Mouse (Mus musculus) myocyte (in vitro differentiated cells): Measurements from ENCODE around the gene Ambp. TPM values are rescaled to one million over a fixed set of nuclear protein-coding genes. Genes with fewer than 3 reads are reported as not detected.

Source experiments
- H3K27me3 ChIP-seq: one replicate; pipeline ENCODE4 v1.6.1; 2011; ENCODE audit not compliant: control insufficient read depth, insufficient read depth, insufficient read length
- H3K36me3 ChIP-seq: one replicate; pipeline ENCODE4 v1.6.1; 2011; ENCODE audit not compliant: control insufficient read depth, insufficient read depth
- H3K4me2 ChIP-seq: one replicate; pipeline ENCODE4 v1.6.1; 2011; ENCODE audit warnings: low read depth, control low read depth
- H3K4me3 ChIP-seq: one replicate; pipeline ENCODE4 v1.5.1; 2011; ENCODE audit warnings: mild to moderate bottlenecking, control low read depth, moderate library complexity
- H3K79me2 ChIP-seq: one replicate; pipeline ENCODE4 v1.6.1; 2011; ENCODE audit not compliant: control insufficient read depth, insufficient read depth
- H3ac ChIP-seq: one replicate; pipeline ENCODE4 v1.6.1; 2011; ENCODE audit not compliant: control insufficient read depth, insufficient read length
- CEBPB ChIP-seq: IDR thresholded peaks from 2 replicates; pipeline ENCODE4 v1.6.1; 2011; ENCODE audit warnings: mild to moderate bottlenecking, moderate library complexity; ENCODE audit not compliant: poor library complexity, insufficient read depth, severe bottlenecking
- E2F4 ChIP-seq: IDR thresholded peaks from one replicate; pipeline ENCODE4 v1.6.1; 2011; ENCODE audit warnings: mild to moderate bottlenecking, control low read depth, moderate library complexity; ENCODE audit not compliant: insufficient read depth
- MAX ChIP-seq: IDR thresholded peaks from one replicate; pipeline ENCODE4 v1.6.1; 2011; ENCODE audit warnings: low read depth, mild to moderate bottlenecking, control low read depth
- MYOD1 ChIP-seq, 3 experiments: IDR thresholded peaks; one replicate each; pipeline ENCODE4 v1.6.1; 2011; ENCODE audit warnings: control low read depth in 2 of 3, low read depth in 2 of 3, mild to moderate bottlenecking in 2 of 3, moderate library complexity in 1 of 3; ENCODE audit not compliant: insufficient read length in 2 of 3, control insufficient read depth in 1 of 3
- MYOG ChIP-seq, 3 experiments: IDR thresholded peaks; one replicate each; pipeline ENCODE4 v1.6.1; 2011; ENCODE audit warnings: control low read depth in 2 of 3, low read depth in 2 of 3, mild to moderate bottlenecking in 2 of 3; ENCODE audit not compliant: insufficient read length in 2 of 3, control insufficient read depth in 1 of 3, insufficient read depth in 1 of 3
- POLR2A ChIP-seq: IDR thresholded peaks from one replicate; pipeline ENCODE4 v1.6.1; 2011; ENCODE audit warnings: low read depth, mild to moderate bottlenecking, control low read depth, moderate library complexity; ENCODE audit not compliant: insufficient read length
- POLR2AphosphoS2 ChIP-seq: IDR thresholded peaks from one replicate; pipeline ENCODE4 v1.6.1; 2011; ENCODE audit warnings: low read depth, control low read depth; ENCODE audit not compliant: insufficient read length
- REST ChIP-seq: IDR thresholded peaks from one replicate; pipeline ENCODE4 v1.6.1; 2011; ENCODE audit warnings: mild to moderate bottlenecking, control low read depth, moderate library complexity; ENCODE audit not compliant: insufficient read depth, insufficient read length
- SRF ChIP-seq: IDR thresholded peaks from one replicate; pipeline ENCODE4 v1.6.1; 2011; ENCODE audit warnings: low read depth; ENCODE audit not compliant: control insufficient read depth, insufficient read length
- TCF12 ChIP-seq: IDR thresholded peaks from one replicate; pipeline ENCODE4 v1.6.1; 2011; ENCODE audit warnings: mild to moderate bottlenecking, control low read depth; ENCODE audit not compliant: poor library complexity, insufficient read depth, severe bottlenecking
- TCF3 ChIP-seq: IDR thresholded peaks from one replicate; pipeline ENCODE4 v1.6.1; 2011; ENCODE audit warnings: low read depth, control low read depth; ENCODE audit not compliant: insufficient read length
- USF1 ChIP-seq: IDR thresholded peaks from one replicate; pipeline ENCODE4 v1.6.1; 2011; ENCODE audit warnings: low read depth, mild to moderate bottlenecking, control low read depth, moderate library complexity
- polyA plus RNA-seq: library from polyadenylated mRNA; unstranded; fragments of >200 nt; fragmentation: generic; extraction: Trizol; gene quantifications from one replicate; pipeline ENCODE4 v1.2.1, GENCODE M21; 2012; ENCODE audit warnings: missing spikeins

The Ambp gene
- polyA plus RNA-seq, 1 experiment, result not detected

DNA sequence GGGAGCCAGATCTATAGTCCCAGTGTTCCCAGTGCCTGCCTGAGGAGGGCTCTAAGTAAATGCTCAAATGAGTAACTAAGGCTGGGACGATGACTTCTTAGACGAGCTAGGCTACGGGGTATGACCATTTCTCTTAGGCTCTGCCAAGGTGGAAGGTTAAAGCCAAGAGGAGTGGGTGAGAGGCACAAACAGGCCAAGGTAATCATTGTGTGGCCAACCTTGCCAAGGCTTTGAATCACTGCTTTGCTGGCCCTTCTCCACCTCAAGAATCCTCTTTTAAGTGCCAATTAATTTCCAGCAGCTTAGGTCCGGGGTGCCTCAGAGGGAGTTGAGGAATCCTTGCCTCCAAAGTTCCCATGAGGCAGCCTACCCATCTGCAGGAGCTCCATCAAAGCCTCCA is 15.5 kb upstream of the Ambp start:
- Histone ChIP-seq H3K79me2 (no peaks in the 10 kb centered on the region), H3K4me3 (no peak overlapping the region), H3ac (no peak overlapping the region), H3K4me2 (no peak overlapping the region), H3K36me3 (no peaks in the 10 kb centered on the region), H3K27me3 (peaks cover 24% of the 10 kb centered on the region)
- TF ChIP-seq MYOD1 (IDR thresholded peaks at IDR 0.05; ENCODE audit: control insufficient read depth in 1 of 3, insufficient read length in 2 of 3, low read depth in 2 of 3) (no peak), USF1 (no peak), POLR2A (no peak), TCF12 (no peak), SRF (no peak), E2F4 (no peak), TCF3 (no peak), MAX (no peak), MYOG (IDR thresholded peaks at IDR 0.05; ENCODE audit: control insufficient read depth in 1 of 3, insufficient read depth in 1 of 3, insufficient read length in 2 of 3, low read depth in 2 of 3) (no peak)

DNA sequence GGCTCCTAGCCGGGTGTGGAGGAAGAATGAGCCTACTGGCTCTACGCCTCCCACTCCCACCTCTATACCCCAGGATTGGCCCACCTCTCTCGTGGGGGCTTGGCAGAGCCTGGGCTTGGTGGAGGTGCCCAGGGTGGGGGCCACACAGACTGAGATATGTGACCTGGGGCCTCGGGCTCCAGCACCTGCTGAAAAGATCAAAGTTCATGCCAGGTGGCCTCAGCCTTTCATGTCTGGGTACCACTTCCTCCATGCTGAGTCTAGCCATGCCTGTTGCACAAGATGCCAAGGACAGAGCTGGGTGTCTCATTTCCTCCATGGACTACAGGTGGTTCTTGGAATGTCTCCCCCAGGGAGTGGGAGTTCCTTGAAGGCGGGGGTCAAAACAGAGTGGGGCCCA is 11.7 kb upstream of the Ambp start:
- no peak overlapping the region for H3K4me2 ChIP-seq
- no peak for TF ChIP-seq MYOD1 (IDR thresholded peaks at IDR 0.05; ENCODE audit: control insufficient read depth in 1 of 3, insufficient read length in 2 of 3, low read depth in 2 of 3)
- TF ChIP-seq TCF3, result no peak
- H3K27me3 ChIP-seq, result peaks cover 20% of the 10 kb centered on the region
- H3K79me2 ChIP-seq, result no peaks in the 10 kb centered on the region
- no peaks in the 10 kb centered on the region for H3K36me3 ChIP-seq
- H3ac ChIP-seq, result no peak overlapping the region
- H3K4me3 ChIP-seq, result no peak overlapping the region

DNA sequence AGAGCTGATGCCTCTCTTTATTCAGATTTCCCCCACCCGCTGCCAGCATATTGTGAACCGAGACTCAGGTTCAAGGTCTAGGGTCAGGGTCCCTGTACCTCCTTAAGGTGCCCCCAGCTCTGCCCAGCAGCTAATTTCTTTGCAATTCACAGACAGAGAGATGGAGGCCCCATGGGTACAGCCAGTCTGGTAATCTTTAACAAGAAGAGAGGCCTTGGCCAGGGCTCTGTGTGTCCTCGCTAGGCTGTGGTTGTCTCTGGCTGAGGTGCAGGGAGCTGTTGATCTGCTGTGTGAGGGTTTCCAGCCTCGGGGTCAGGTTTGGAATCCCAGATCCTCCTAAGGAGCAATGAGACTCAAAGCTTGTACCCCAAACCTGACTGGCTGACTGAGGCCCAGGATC is 11.0 kb upstream of the Ambp start:
- no peak for TF ChIP-seq MYOD1 (IDR thresholded peaks at IDR 0.05; ENCODE audit: control insufficient read depth in 1 of 3, insufficient read length in 2 of 3, low read depth in 2 of 3)
- no peak for TF ChIP-seq MAX
- TF ChIP-seq REST, result no peak
- TF ChIP-seq TCF12, result no peak
- TF ChIP-seq MYOG (IDR thresholded peaks at IDR 0.05; ENCODE audit: control insufficient read depth in 1 of 3, insufficient read depth in 1 of 3, insufficient read length in 2 of 3, low read depth in 2 of 3), result no peak
- TF ChIP-seq POLR2A, result no peak
- TF ChIP-seq E2F4, result no peak
- TF ChIP-seq TCF3, result no peak
- TF ChIP-seq CEBPB, result no peak
- TF ChIP-seq USF1, result no peak
- Histone ChIP-seq H3K4me3 (no peak overlapping the region), H3K36me3 (no peaks in the 10 kb centered on the region), H3K79me2 (no peaks in the 10 kb centered on the region), H3ac (no peak overlapping the region), H3K27me3 (peaks cover 14% of the 10 kb centered on the region), H3K4me2 (no peak overlapping the region)

DNA sequence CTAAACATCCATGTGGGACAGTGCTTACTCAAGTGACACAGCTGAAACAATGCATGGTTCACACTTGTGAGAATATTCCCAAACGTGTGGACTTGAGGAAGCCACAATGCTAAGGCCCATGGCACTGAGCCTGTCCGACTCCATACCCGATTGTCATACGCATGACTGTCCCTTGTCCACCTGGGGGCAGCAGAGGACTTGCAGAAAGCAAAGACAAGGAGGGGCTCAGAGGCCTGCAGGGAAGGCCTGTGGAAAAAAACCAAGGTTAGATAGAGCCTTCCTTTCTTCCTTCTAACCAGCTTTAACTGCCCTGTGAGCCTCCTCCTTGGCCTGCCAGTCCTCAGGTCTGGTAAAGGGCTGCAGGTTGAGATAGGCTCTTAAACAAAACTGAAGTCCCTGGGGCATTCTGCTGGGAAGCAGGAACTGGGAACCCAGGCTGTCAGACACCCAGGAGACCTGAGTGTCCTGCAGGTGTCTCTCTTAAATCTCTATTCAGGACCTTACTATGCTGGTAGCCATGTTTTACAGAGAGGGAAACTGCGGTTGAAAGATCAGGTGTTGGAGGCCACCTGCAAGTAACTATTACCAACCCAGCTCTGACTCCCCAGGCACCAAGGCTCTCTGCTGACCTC is 4.5 kb upstream of the Ambp start:
- Histone ChIP-seq H3K79me2 (no peaks in the 10 kb centered on the region), H3K27me3 (peaks cover 6% of the 10 kb centered on the region), H3K4me3 (no peak overlapping the region), H3K4me2 (no peak overlapping the region), H3K36me3 (no peaks in the 10 kb centered on the region), H3ac (no peak overlapping the region)
- no peak for TF ChIP-seq TCF12
- no peak for TF ChIP-seq TCF3
- no peak for TF ChIP-seq MYOD1 (IDR thresholded peaks at IDR 0.05; ENCODE audit: control insufficient read depth in 1 of 3, insufficient read length in 2 of 3, low read depth in 2 of 3)
- TF ChIP-seq USF1, result no peak
- TF ChIP-seq SRF, result no peak
- no peak for TF ChIP-seq MAX
- TF ChIP-seq MYOG (IDR thresholded peaks at IDR 0.05; ENCODE audit: control insufficient read depth in 1 of 3, insufficient read depth in 1 of 3, insufficient read length in 2 of 3, low read depth in 2 of 3), result no peak

DNA sequence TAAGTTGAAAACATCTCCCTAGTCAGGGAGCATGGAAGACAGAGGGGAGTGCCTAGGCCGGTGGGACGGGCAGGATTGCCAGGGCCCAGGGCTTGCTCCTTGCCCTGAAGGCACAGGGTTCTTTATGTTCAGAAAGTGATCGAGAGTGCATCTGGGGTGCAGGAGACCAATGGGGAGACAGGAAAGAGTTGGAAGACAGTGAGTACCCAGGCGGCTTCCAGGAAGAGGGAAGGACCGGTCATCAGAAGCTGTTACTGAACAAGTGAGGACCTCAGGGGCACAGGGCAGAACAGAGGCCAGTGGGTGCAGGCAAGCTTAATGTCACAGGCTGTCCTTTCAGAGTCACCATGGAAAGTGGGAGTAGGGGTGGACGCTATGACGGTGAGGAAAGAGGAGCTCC is 3.6 kb upstream of the Ambp start:
- Histone ChIP-seq H3K27me3 (peaks cover 12% of the 10 kb centered on the region), H3ac (no peak overlapping the region), H3K4me2 (no peak overlapping the region), H3K36me3 (no peaks in the 10 kb centered on the region), H3K79me2 (no peaks in the 10 kb centered on the region), H3K4me3 (no peak overlapping the region)
- TF ChIP-seq MAX (no peak), TCF12 (no peak), MYOG (IDR thresholded peaks at IDR 0.05; ENCODE audit: control insufficient read depth in 1 of 3, insufficient read depth in 1 of 3, insufficient read length in 2 of 3, low read depth in 2 of 3) (no peak), MYOD1 (IDR thresholded peaks at IDR 0.05; ENCODE audit: control insufficient read depth in 1 of 3, insufficient read length in 2 of 3, low read depth in 2 of 3) (no peak), POLR2A (no peak), USF1 (no peak), REST (no peak), CEBPB (no peak), TCF3 (no peak), E2F4 (no peak), POLR2AphosphoS2 (no peak), SRF (no peak)
